Mouse (Mus musculus) left cerebral cortex, adult 9 months (tissue): ENCODE measurements around the gene Otogl.

Experiments
- DNase-seq, 2 experiments: peaks; one replicate each; pipeline ENCODE4 v3.0.0; 2022; ENCODE audit warnings: low spot score in 2 of 2

Otogl gene

GRCm38 (mm10) chr10:107906453-107906852 is 5.5 kb downstream of the Otogl start:
- no peak for DNase-seq

GRCm38 (mm10) chr10:107905274-107906034 is 6.5 kb downstream of the Otogl start:
- DNase-seq: no peak

GRCm38 (mm10) chr10:107901958-107902357 is 10.0 kb downstream of the Otogl start:
- no peak for DNase-seq

- no peak for DNase-seq
These were observed 10.6 kb downstream of the Otogl start for GRCm38 (mm10) chr10:107901204-107901879.

- DNase-seq: no peak
These were observed 12.0 kb downstream of the Otogl start for GRCm38 (mm10) chr10:107899946-107900345.

GRCm38 (mm10) chr10:107896158-107896557 is 15.8 kb downstream of the Otogl start:
- no peak for DNase-seq

GRCm38 (mm10) chr10:107894663-107895581 is 17.0 kb downstream of the Otogl start:
- no peak for DNase-seq

- no peak for DNase-seq
These were observed 21.5 kb downstream of the Otogl start for GRCm38 (mm10) chr10:107890400-107890799.

GRCm38 (mm10) chr10:107872542-107872941 is 39.4 kb downstream of the Otogl start:
- DNase-seq: no peak

GRCm38 (mm10) chr10:107872109-107872508 is 39.8 kb downstream of the Otogl start:
- no peak for DNase-seq

GRCm38 (mm10) chr10:107870540-107870939 is 41.4 kb downstream of the Otogl start:
- DNase-seq: no peak

- DNase-seq: no peak
These were observed 43.0 kb downstream of the Otogl start for GRCm38 (mm10) chr10:107868904-107869303.

- DNase-seq: no peak
These were observed 44.5 kb downstream of the Otogl start for GRCm38 (mm10) chr10:107867414-107867813.

- no peak for DNase-seq
These were observed 51.6 kb downstream of the Otogl start for GRCm38 (mm10) chr10:107860235-107860917.

- no peak for DNase-seq
These were observed 52.7 kb downstream of the Otogl start for GRCm38 (mm10) chr10:107859220-107859619.

GRCm38 (mm10) chr10:107858684-107859083 is 53.2 kb downstream of the Otogl start:
- peak in 1 of 2 experiments; percentile 44 for DNase-seq

- DNase-seq: no peak
These were observed 67.0 kb downstream of the Otogl start for GRCm38 (mm10) chr10:107844906-107845305.

- no peak for DNase-seq
These were observed 77.3 kb downstream of the Otogl start for GRCm38 (mm10) chr10:107834452-107835239.

- no peak for DNase-seq
These were observed 82.8 kb downstream of the Otogl start for GRCm38 (mm10) chr10:107829151-107829550.

- DNase-seq: peak in 1 of 2 experiments; percentile 9
These were observed 98.0 kb downstream of the Otogl start for GRCm38 (mm10) chr10:107813814-107814483.
